Mouse (Mus musculus): ENCODE data around the gene Commd8.

GRCm38 (mm10) chr5:72208515-72208914, 40.5 kb upstream of the Commd8 start:
- no peak for TF ChIP-seq CTCF (IDR thresholded peaks at IDR 0.05)
- TF ChIP-seq EP300 (IDR thresholded peaks at IDR 0.05), result no peak
